Mouse (Mus musculus) neural tube, embryonic 14.5 days (tissue): ENCODE results near the gene Yif1b. TPM values are rescaled to one million over a fixed set of nuclear protein-coding genes. Genes with fewer than 3 reads are reported as not detected.
"Not testable (repeated sequence)": the region's sequence is repeated elsewhere in the genome, so short reads cannot be mapped to it uniquely, and the experiment has no call there.

Experiments
- ATAC-seq: fragments of 200-750 bp; cut with Nextera tagmentation; 2 replicates; pipeline ENCODE4 v1.8.0; 2017; ENCODE audit warnings: low read depth, mild to moderate bottlenecking, moderate TSS enrichment, moderate library complexity
- H3K27ac ChIP-seq: fragments of 300-500 bp; sonication (generic); 2 replicates; pipeline ENCODE4 v1.5.1; 2014; ENCODE audit warnings: low read depth, mild to moderate bottlenecking, control low read depth, low read length, moderate library complexity, mixed read lengths
- H3K27me3 ChIP-seq: fragments of 300-500 bp; sonication (generic); 2 replicates; pipeline ENCODE4 v1.6.1; 2014; ENCODE audit warnings: low read length; ENCODE audit not compliant: control insufficient read depth, insufficient read depth
- H3K36me3 ChIP-seq: fragments of 300-500 bp; sonication (generic); 2 replicates; pipeline ENCODE4 v1.6.1; 2014; ENCODE audit warnings: low read length, mixed read lengths; ENCODE audit not compliant: control insufficient read depth, insufficient read depth
- H3K4me1 ChIP-seq: fragments of 300-500 bp; sonication (generic); 2 replicates; pipeline ENCODE4 v1.6.1; 2014; ENCODE audit warnings: low read length; ENCODE audit not compliant: control insufficient read depth, insufficient read depth
- H3K4me2 ChIP-seq: fragments of 300-500 bp; sonication (generic); 2 replicates; pipeline ENCODE4 v1.6.1; 2014; ENCODE audit warnings: mild to moderate bottlenecking, low read depth, low read length, control low read depth
- H3K4me3 ChIP-seq: fragments of 300-500 bp; sonication (generic); 2 replicates; pipeline ENCODE4 v1.5.1; 2014; ENCODE audit warnings: low read depth, low read length, control low read depth, mixed read lengths
- H3K9ac ChIP-seq: fragments of 300-500 bp; sonication (generic); replicated peaks from 2 replicates; pipeline ENCODE4 v1.6.1; 2014; ENCODE audit warnings: low read depth, mild to moderate bottlenecking, control low read depth, low read length, mixed read lengths
- H3K9me3 ChIP-seq: fragments of 300-500 bp; sonication (generic); 2 replicates; pipeline ENCODE4 v1.6.1; 2016; ENCODE audit warnings: low read length; ENCODE audit not compliant: control insufficient read depth
- WGBS: fragments of 180-500 bp; shearing (Covaris S2); extraction: QIAGEN DNeasy Blood & Tissue Kit; methylation state at CpG from one replicate; pipeline ENCODE4 v1.1.7; 2014; 5-methylcytosine and 5-hydroxymethylcytosine counted together
- polyA plus RNA-seq: library from polyadenylated mRNA; unstranded; fragments of >200 nt; fragmentation: Nextera tagmentation; extraction: Ambion mirVana; gene quantifications from 2 replicates; pipeline ENCODE4 v1.2.1, GENCODE M21; 2014

Yif1b gene
- polyA plus RNA-seq = 95.3 and 104 TPM in 2 replicates

DNA sequence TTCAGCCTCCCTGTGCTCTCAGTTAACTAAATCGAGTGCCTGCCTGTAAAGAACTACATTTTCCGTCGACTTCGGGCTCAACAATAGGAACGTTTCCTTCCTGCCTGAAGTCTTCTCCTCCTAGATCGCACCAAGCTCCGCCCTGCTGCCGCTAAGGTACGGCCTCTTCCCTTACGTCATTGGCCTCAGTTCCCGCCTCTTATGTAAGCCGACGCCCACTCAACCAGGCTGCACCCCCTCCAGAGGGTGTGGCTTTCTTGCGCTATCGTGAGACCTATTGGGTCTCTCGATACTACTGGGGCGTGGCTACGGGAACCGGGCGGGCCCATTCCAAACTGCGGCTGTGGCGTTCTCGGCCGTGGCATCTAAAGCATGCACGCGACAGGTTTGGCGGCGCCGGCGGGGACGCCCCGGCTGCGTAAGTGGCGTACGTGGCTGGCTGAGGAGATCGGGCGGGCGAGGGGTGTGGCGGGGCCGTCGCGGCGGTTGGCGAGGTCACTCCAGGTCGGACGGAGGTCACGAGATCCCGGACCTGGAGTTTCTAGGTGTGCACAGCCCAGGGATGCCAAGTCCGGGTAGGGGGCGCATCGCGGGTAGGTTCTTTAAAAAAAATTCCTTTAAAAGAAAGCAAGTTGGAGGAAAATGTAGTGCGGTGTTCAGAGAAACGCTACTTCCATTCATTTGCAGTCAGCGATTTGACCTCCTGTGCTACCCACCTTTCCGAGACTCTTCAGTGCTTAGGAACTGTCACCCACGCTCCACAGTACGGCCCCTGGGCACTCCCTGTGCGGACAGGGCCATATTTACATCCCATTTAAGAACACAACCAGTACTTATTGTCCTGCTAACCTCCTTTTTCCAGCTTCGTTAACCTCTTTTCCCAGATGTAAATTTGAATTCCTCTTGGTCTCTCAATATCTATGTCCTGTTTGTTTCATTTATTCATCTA, at the start of gene Yif1b:
Yif1b (plus strand) TSS at position 311 of the 949 bp plus-strand sequence.
- Histone ChIP-seq H3K4me1 (peaks cover 4% of the 10 kb centered on the region; the same call in 1 of the 2 replicates), H3K9me3 (no peaks in the 10 kb centered on the region), H3K27ac (peak within 1 kb of the TSS; percentile 85), H3K4me2 (peak within 1 kb of the TSS; percentile 58), H3K9ac (peak within 1 kb of the TSS; percentile 49), H3K4me3 (peak within 1 kb of the TSS; percentile 51), H3K36me3 (no peaks in the 10 kb centered on the region), H3K27me3 (peaks cover 2% of the 10 kb centered on the region; the same call in 1 of the 2 replicates)
- under 1% methylated on average over 60 of the region's 60 CpGs for WGBS
- ATAC-seq = peak; percentile 97

- not testable (repeated sequence) for H3K36me3 ChIP-seq, H3K4me1 ChIP-seq, ATAC-seq, H3K9me3 ChIP-seq, H3K9ac ChIP-seq, H3K27me3 ChIP-seq, H3K4me2 ChIP-seq, H3K27ac ChIP-seq, H3K4me3 ChIP-seq
- 100% methylated on average over 1 of the region's 1 CpGs for WGBS
Measured at GRCm38 (mm10) chr7:29194230-29194629, 43.9 kb upstream of the Yif1b start.

- no peak for ATAC-seq
- no peaks in the 10 kb centered on the region for H3K36me3 ChIP-seq
- H3K27ac ChIP-seq = no peak overlapping the region
- H3K4me3 ChIP-seq = no peak overlapping the region
- H3K9ac ChIP-seq = no peak overlapping the region
- no peak overlapping the region for H3K4me2 ChIP-seq
- H3K27me3 ChIP-seq = no peaks in the 10 kb centered on the region
- no peaks in the 10 kb centered on the region for H3K9me3 ChIP-seq
- WGBS = 88% methylated on average over 6 of the region's 6 CpGs
- no peaks in the 10 kb centered on the region for H3K4me1 ChIP-seq
Measured at GRCm38 (mm10) chr7:29202577-29202976, 35.6 kb upstream of the Yif1b start.

DNA sequence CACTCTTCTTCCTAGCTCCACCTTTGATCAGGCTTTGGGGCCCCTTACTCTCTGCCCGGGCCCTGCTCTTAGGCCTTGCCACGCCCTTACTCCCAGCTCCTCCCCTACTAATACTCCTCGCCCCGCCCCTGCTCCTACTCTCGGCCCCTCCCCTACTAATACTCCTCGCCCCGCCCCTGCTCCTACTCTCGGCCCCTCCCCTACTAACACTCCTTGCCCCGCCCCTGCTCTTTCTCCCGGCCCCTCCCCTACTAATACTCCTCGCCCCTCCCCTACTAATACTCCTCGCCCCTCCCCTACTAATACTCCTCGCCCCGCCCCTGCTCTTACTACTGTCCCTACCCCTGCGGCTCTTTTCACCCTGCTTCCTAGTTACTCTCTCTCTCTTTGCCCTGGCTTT, 27.1 kb upstream of the Yif1b start:
- H3K4me2 ChIP-seq = peak overlapping the region; percentile 39
- H3K27me3 ChIP-seq, H3K9me3 ChIP-seq, H3K4me1 ChIP-seq, H3K9ac ChIP-seq, H3K36me3 ChIP-seq, H3K27ac ChIP-seq, ATAC-seq: not testable (repeated sequence)
- WGBS = 28% methylated on average over 15 of the region's 15 CpGs
- H3K4me3 ChIP-seq = peak overlapping the region; percentile 23

GRCm38 (mm10) chr7:29211415-29212198, 26.5 kb upstream of the Yif1b start:
- H3K9ac ChIP-seq = no peak overlapping the region
- H3K9me3 ChIP-seq = no peaks in the 10 kb centered on the region
- ATAC-seq = peak; percentile 45; the same call in 1 of the 2 replicates

GRCm38 (mm10) chr7:29212199-29212765, 25.8 kb upstream of the Yif1b start:
- ATAC-seq = no peak
- Histone ChIP-seq H3K4me3 (0 out of 2 replicates have a peak overlapping the region, but pooled peaks have one; percentile 23), H3K27ac (no peak overlapping the region), H3K4me2 (peak overlapping the region; percentile 39; the same call in 1 of the 2 replicates), H3K4me1 (no peaks in the 10 kb centered on the region), H3K9ac (no peak overlapping the region), H3K27me3 (no peaks in the 10 kb centered on the region), H3K36me3 (no peaks in the 10 kb centered on the region), H3K9me3 (no peaks in the 10 kb centered on the region)
- WGBS = 9% methylated on average over 26 of the region's 26 CpGs

More at GRCm38 (mm10) chr7:29211415-29212198, 26.5 kb upstream of the Yif1b start:
- WGBS = 5% methylated on average over 34 of the region's 34 CpGs
- Histone ChIP-seq H3K4me2 (peak overlapping the region; percentile 39), H3K36me3 (no peaks in the 10 kb centered on the region), H3K27me3 (no peaks in the 10 kb centered on the region), H3K4me3 (peak overlapping the region; percentile 23), H3K4me1 (no peaks in the 10 kb centered on the region), H3K27ac (no peak overlapping the region)

- not testable (repeated sequence) for H3K9ac ChIP-seq, H3K27ac ChIP-seq
Measured at GRCm38 (mm10) chr7:29212775-29213560, 25.2 kb upstream of the Yif1b start.

GRCm38 (mm10) chr7:29213675-29214082, 24.4 kb upstream of the Yif1b start, which contains the start of gene Catsperg1:
TSS of gene Catsperg1 (minus strand) at chr7:29214035.
- H3K9ac ChIP-seq = no peak within 1 kb of the TSS
- no peaks in the 10 kb centered on the region for H3K4me1 ChIP-seq
- ATAC-seq = peak; percentile 84
- H3K4me3 ChIP-seq = no peak within 1 kb of the TSS; the same call in 1 of the 2 replicates
- H3K36me3 ChIP-seq = no peaks in the 10 kb centered on the region
- H3K27ac ChIP-seq = no peak within 1 kb of the TSS
- peak within 1 kb of the TSS; percentile 38; the same call in 1 of the 2 replicates for H3K4me2 ChIP-seq
- H3K9me3 ChIP-seq = no peaks in the 10 kb centered on the region
- H3K27me3 ChIP-seq = no peaks in the 10 kb centered on the region
- WGBS = 2% methylated on average over 20 of the region's 20 CpGs

More at GRCm38 (mm10) chr7:29212775-29213560, 25.2 kb upstream of the Yif1b start:
- ATAC-seq, H3K27me3 ChIP-seq, H3K36me3 ChIP-seq, H3K4me3 ChIP-seq, H3K9me3 ChIP-seq, H3K4me1 ChIP-seq: not testable (repeated sequence)
- 18% methylated on average over 40 of the region's 40 CpGs for WGBS
- H3K4me2 ChIP-seq = peak overlapping the region; percentile 38; the same call in 1 of the 2 replicates
